Mouse (Mus musculus) layer of hippocampus, adult 8-10 months (tissue): ENCODE data around the gene Ldlrad3. TPM values are rescaled to one million over a fixed set of nuclear protein-coding genes. Genes with fewer than 3 reads are reported as not detected.

Experiments used
- DNase-seq, 2 experiments: peaks; one replicate each; pipeline ENCODE4 v3.0.0; 2022; ENCODE audit warnings: low spot score in 2 of 2
- total RNA-seq, 4 experiments: library from RNA; stranded (reverse); gene quantifications; 2 replicates each; pipeline ENCODE4 v1.2.4; 2022

Gene Ldlrad3
- total RNA-seq, 4 experiments from 2014 or later: 10.0 to 13.2 (median 11.3) TPM

DNA sequence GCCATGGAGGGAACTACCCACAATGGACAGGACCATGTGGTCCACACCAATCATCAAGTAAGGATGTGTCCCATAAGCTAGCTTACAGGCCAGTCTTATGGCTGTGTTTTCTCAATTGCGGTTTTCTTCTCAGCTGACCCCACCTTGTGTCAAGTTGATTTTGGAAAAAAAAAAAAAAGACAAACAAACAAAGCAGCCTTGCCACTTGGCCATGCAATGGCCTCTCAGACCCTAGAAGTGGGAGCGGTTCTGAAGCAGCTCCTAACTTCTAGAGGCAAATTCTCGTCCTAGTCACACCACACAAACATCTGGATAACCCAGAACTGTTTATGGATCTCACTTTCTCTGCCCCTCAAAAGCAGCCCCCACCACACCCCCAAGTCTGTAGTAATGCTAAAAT is 41.1 kb downstream of the Ldlrad3 start:
- no peak for DNase-seq

DNA sequence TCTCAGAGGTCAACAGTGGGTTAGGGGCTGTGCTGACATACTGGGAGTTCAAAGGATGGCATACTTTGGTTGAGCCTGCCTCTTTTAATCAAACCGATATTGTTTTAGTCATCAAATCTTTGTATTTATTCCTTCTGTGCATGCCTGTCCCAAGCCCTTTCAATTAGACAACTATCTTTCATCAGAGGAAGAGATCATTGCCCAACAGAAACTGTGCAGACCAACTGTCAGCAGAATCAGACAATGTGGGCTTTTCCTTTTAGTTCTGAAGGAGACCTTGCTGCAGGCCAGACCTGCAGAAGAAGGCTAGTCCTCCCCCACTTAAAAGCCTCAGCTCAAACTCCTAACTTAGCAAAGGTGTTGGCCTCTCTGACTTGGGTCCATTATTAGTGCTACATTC is 41.9 kb downstream of the Ldlrad3 start:
- DNase-seq: no peak

DNA sequence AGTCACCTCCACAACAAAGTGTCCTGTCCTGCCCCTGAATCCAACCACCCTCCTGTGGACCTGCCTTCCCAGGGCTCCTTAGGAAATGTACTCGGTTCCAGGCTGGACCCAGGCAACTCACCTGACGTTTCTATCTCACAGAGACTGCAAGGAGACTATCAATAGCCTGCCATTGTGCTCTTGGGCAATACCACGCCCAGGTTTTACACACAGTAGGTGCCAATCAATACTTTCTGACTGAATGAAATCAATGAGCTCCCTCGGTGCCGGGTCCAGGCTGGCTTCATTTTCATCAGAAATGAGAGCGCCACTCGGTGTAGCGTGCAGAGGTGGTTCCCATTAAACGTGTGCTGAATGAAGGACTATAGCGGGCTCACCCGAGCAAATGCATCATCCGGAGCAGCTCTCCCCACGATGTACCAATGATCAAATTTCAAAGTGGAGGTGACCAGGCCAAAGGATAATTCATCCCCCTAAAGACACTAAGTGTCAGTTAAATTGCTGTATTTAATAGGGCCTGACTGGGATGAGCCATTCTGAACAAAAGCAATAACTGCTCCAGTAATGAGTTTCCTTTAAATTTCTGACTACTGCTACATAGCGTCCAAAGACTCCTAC is 43.4 kb downstream of the Ldlrad3 start:
- no peak for DNase-seq

DNA sequence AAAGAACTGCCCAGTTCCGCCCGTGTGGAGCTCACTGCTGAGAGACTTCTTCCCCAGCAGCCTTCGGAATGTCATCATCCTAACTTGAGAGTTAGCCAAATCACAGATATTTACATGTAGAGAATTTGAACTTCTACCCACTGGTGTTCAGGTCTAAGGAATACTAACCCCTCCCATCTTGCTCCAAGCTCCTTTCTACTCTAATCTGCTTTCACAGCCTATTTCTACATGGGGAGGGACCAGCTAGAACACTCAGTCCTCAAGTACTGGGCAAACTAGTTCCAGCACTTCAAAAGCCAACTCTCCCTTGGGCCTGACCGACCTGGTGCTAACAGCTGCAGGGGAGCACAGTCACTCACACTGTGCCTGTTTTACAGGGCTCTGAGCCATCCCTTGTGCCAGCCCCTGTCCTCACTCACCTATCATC is 44.0 kb downstream of the Ldlrad3 start:
- no peak for DNase-seq

DNA sequence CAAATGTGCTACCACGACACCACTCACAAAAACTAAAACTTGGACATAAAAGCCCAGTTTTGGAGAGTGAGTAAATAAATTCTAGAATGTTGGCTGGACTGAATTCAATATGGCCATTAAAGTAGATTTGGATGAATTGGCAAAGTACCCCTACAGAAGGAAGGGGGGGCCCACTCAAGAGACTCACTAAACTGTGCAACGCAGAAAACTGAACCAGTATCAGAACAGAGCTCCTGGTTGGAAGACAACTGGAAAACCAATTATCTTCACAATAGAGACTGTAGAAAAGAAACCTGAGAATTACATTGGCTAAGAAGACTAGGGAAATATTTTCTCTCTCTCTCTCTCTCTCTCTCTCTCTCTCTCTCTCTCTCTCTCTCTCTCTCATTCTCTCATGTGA is 45.0 kb downstream of the Ldlrad3 start:
- no peak for DNase-seq

DNA sequence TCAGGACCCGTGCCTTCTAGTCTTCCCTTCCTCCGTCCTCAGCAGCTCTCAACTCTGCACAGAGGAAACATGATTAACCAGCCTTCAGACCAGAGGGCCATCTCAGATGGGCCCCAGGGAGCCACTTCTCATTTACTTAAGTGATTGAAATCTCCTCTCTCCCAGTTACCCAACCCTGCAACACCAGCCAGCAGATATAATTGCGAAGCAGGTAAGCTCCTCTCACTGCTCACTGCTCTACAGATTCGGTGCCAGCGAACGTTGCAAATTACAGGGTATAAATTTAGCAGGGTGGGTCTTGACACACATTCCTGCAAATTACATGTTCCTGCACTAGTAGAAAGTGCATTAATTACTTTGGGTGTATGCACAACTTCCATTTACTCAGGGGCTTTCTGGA is 48.3 kb downstream of the Ldlrad3 start:
- no peak for DNase-seq

DNA sequence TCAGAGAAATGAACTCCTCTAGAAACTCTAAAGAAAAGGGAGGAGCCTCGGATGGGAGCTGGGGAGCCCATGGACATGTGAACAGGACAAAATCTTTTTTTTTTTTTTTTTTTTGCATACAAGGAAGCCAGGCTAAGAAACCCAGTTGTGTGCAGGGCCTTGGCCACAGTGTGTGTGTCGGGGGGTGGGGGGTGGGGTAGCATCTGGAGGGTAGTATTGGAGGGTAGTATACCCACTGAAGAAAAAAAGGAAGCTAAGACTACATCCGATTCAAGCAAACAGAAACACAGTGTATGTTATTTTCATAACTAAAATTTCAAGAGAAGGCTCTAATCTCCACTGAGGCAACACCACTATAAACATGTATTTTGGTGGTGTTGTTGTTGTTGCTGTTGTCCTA is 50.0 kb downstream of the Ldlrad3 start:
- no peak for DNase-seq

DNA sequence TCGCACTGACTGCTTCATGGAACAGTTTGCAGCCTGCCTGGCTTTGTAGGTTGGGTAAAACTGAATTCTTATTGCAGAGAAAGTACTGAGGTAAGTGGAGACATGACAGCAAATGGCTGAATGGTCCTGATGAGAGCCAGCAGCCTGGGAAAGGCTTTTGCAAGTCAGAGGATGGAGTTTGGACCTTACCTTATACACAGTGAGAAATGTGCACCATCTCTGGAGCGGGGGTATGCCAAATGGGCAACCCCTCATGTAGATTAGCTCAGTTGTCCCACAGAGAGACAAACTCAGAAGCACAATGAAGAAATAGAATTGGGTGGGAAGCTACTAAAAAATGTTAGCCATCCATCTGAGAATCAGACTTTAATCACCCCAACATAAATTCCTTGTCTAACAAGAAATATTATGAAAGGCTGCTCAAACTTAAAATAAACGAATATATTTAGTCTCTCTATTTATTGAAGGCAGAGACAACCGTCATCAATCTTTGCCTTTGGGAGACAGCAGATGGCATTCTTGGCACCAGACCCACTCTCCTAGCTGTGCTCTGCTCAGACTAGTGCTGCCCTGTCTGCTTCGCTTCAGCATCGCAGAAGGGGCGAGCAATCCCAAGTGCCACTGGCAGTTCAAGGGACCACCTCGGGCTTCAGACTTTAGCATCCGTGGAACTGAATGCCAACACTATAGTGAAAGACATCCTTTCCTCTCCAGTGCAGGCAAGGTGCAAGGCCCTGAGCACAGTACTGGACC is 51.5 kb downstream of the Ldlrad3 start:
- peak; percentile 77 to 89 for DNase-seq

DNA sequence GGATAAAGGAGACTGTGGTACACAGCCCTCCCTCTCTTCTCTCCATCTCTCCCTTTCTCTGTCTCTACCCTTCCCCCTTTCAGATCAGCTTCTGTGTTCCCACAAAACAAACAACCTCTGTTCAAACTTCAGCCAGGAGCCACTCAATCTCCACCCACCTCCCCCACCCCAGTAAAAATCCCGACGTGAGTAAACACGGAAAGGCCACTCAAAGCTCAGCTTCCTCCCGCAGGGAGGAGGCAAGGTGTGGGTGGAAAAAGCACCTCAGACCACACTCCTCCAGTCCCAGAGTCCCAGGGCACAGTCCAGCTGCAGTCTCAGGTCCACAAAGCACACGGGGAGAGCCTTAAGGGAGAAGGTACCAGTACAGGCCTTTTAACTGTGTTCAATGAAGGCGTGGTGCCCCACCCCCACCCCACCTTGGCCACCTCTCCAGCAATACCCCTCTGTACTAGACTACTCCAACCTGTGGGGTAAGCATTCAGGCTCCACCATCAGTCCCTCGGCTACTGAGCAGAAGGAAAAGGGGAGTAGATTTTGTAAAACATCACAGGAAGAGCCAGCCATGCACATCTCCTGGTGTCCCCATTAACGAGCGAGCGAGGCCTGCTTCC is 53.1 kb downstream of the Ldlrad3 start:
- no peak for DNase-seq

DNA sequence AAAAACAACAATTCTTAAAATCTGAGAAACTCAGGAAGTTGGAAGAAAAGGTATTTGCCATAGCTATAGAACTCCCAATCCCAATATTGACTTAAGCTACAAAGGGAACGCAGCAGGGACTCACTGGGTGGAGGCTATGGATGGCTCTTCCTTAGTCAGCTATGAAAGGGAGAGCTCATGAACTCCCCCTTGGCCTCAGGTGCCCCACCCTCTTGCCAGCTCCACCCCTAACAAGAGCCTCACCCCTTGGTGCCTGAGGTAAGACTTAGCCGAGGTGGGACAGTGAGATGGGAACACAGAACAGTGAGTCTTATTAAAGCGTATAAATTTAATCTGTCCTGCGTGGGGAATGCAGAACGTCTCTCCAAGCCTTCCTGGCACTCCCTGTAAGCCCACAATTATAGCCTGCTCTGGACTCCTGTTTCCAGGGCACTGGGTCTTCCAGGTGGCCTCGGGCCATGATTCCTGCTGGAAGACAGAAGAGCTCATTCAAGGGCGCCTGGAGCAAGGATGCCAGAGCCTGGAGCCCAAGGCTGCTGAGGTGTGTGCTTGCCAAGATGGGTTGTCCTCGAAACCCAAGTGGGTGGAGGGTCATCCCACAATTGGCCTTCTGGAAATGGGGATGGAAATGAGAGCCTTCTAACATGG is 55.9 kb downstream of the Ldlrad3 start:
- DNase-seq: peak; percentile 68 to 81

DNA sequence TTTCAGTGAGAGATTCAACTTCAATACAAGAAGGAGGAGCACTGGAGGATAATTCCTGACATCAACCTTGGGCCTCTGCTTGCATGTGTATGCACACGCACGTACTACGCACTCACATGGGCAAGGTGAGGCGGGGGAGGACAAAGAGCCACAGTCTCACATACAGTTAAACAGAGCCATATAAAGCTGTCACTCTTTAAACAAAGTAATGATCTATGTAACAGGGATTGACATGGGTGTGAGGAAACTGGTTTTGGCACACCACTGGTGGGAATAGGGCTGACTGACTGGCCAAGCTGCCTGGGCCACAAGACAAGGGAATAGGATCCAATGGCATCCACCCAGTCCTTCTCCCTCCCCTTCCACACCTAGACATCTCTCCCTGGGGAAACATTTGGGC is 57.0 kb downstream of the Ldlrad3 start:
- DNase-seq: no peak

DNA sequence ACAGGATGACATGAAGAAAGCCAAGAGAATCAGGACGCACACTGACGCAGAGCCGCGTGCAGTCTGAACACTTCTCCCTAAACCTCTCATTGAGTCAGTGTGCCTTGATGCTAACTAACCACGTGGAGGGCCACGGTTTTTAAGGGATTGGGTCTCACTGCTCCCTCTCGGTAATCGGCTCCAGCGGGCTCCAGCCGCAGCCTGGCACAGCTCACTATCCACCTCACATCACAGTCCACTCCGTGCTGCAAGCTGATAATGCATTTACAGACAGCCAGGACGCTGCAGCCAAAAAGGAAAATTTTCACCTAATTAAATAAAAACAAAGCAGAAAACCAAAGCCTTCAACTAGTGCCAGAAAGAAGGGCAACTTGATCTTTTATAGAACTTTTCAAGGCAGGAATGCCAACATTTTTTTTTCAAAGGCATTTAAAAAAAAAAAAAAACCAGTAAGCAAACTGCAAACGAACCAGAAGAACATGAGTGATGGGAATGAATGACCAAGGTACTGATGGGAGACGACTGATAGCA is 57.6 kb downstream of the Ldlrad3 start:
- no peak for DNase-seq

DNA sequence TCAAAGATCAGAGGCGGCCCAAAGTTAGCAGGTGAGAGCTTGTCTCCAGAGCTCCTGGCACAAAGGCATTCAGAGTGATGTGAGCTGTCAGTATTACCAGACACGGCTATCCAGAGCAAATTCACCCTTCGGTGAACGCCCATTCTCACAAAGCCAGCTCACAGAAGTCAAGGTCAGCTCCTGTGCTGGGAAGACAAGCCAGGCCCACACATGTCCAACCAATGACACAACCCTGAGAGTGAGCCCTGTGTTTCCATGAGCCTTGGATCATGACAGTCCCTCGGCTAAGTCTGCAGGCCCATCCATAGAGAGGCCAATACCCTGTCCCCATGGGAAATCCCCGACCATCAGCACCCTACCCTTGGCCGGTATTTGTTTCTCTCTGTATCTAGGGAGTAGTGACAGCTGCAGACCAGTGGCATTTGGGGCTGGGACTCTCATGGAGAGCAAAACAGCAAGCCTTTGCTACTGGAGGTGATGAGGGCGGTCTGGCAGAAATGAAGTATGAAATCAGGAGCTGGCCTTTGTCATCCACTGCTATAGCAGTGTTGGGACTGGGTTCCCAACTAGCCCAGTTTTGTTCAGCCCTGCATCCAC is 58.3 kb downstream of the Ldlrad3 start:
- DNase-seq: no peak

DNA sequence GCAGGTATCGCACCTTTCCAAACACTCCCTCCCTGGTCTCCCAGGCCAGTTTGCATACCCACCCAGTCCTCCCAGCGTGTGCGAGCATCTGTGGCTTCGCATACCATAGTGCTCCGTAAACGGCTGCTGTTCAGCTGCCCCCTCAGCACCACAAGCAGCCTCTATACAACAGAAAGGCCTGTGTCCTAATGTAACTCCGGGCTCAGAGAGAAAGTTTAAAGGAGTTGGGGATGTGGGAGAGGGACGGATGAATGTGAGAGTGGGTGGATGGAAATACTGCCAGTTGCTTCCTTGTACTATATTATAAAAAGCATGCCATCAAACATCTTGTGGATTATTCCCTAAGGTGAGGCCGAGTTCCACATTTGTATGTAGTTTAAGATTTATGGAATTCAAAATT is 59.0 kb downstream of the Ldlrad3 start:
- DNase-seq: no peak

DNA sequence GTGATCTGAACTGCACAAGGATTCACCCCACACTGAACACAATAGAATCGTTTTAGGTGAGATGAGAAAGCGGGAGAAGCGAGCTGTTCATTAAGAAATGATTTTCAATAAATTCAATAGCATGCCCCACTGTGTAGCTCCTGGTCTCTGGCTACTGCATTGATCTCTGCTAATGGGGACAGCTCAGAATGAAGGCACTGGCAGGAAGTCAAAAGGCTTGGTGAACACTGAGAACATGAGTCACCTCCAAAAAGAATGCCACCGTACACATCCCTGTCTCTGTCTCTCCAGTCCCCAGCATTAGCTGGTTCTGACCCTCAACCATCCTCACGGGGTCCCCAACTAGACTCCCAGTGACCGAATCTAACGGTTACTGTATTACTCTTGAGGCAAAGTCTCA is 60.1 kb downstream of the Ldlrad3 start:
- DNase-seq: no peak

DNA sequence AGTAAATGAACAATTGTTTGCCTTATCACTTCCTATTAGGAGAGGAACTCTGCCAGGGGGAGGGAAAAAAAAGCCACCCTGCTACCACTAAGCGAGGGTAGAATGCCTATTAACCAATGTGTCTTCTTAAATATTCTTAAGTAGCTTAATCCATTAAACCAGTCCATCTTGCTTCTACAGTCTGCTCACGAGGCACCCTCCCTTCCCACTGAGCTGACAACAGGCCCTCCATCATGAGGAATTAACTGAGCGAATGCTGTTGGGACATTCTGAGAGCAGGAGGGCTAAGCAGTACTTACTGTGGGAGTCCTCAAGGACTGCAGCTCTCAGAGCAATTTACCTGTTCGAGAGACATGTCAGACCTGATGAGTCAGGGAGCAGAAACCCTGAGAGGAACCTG is 61.1 kb downstream of the Ldlrad3 start:
- DNase-seq: no peak

DNA sequence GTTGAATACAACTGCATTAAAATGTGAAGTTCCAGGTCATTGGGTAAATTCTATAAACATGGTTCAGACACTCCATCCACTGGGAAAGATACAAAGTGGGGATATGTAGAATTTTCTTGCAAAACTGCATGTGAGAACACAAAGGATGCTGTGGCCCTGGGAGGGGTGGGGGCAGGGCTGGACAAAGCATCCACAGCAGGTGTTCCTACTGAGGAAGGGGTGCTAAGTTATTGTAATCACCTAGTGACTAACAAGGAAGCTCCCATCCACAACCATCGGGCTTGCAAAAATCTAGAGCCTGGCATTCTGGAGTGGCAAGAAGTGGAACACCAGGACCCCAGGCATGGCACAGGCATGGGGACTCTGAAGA is 64.1 kb downstream of the Ldlrad3 start:
- DNase-seq: no peak

DNA sequence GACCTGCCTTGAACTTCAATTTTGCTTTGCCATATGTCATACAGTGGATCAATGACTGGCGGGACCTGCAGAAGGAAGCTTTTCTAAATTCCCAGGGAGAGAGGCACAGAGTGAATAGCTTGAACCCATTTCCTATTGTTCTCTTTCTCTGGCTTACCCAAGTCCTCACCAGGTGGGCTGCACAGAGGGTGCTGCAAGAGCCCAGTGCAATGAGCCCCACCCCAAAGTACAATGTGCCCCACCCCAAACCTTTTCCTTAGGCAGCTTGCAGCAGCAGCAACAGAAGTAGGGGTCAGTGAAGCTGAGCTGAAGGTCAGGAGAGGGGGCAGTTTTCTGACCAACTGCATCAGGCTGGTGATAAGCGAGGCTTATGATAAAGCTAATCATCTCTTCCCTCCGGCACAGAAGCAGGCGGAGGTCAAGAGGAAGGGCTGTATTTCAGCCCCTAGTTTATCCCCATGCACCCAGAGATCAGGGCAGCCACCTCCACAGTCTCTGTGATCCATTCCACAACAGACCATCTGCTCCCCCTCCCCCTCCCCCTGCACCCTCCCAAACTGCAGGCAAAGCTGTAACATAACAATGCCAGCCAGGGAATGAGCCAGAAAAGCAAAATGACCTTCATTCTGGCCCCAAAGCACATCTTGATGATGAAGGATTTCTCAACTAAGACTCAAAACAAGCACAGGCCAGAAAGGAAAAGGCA is 64.6 kb downstream of the Ldlrad3 start:
- no peak for DNase-seq

DNA sequence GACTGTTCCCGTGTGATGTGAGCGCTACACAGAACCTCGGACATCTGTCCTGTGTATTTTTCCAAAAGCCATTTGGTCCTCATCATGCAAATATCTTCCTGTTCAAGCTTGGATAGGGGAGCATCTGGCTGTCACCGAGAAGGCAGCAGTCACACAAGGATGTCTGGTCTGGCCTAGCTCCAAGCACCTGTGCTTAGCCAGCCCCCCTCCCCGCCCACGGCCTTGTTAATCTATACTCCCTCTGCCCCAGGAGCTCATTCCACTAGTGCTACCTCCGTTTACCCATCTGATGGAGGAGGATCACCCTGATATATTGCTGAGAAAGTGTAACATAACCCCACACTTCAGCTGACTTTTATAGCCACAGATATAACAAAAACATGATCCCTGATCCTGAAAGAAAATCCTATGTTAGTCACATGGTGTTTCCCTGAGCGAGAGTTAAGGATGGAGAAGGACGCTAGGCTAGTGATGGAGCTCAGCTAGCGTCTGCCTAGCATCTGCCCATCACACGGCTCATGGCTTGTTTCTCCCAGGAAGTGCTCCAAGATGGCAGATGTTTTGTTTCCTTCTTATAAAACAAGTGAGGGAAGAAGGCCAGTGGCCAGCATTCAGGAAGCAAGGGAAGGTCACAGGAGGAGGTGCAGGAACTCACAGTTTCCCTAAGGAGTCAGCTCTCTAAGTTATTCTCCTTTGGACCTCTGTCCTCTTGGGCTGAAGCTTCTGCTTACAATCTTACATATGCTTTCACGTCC is 66.3 kb downstream of the Ldlrad3 start:
- peak in 1 of 2 experiments; percentile 31 for DNase-seq

DNA sequence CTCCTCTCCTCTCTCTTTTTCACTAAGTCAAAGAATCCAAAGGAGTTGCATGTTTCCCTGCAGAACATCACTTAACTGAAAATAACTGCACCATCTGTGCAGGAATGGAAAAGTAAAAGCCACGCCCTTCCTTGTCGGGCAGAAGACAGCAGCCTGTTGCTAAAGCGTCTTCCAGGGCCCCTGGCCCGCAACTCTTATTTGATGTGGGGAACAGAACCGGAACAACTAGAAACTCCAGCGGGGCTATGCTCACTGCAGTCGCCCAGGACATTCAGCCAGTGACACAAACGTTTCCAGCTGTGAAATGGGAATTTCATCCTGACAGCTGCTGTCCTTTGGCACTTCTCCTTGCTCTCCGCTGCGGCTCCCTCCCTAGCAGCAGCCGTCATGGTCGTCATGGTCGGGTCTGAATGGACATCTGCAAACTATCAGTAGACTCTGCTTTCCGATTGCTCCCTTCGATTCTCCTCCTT is 67.2 kb downstream of the Ldlrad3 start:
- no peak for DNase-seq
